Mouse (Mus musculus): Measurements from ENCODE around the gene Zbed6. TPM values are rescaled to one million over a fixed set of nuclear protein-coding genes. Genes with fewer than 3 reads are reported as not detected.
A peak's percentile ranks its signal among the peaks of the same experiment; 100 is the strongest.

The Zbed6 gene
- polyA plus RNA-seq, 1 experiment from 2014 or later = not detected

DNA sequence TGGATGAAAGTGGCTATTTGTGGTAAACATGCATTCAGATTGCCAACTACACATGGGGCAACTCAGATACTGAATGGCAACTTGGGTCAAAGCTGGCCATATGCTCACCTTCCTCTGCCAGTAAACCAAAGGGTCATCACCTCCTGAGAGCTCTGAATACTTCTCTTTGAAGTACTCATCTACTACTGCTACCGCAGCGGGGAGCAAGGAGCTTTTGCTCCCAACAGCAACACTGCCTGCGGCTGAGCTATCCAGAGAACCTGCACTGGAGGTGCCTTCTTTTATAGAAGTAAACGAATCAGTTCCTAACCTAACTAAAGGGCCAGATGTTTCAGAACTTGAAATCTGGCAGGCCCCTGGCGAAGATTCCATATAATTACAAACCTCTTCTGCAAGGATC is 3.9 kb downstream of the Zbed6 start:
- peaks cover 50% of the 10 kb centered on the region for H3K36me3 ChIP-seq
- H3K9me3 ChIP-seq = no peaks in the 10 kb centered on the region
- H3K4me3 ChIP-seq = no peak overlapping the region
- H3K4me1 ChIP-seq = peaks cover 37% of the 10 kb centered on the region
- 62% methylated on average over 5 of the region's 5 CpGs for WGBS
- no peaks in the 10 kb centered on the region for H3K27me3 ChIP-seq (ENCODE audit: insufficient read depth, poor library complexity, severe bottlenecking)
- no peak for DNase-seq (ENCODE audit: low spot score)
- no peak overlapping the region for H3K27ac ChIP-seq

DNA sequence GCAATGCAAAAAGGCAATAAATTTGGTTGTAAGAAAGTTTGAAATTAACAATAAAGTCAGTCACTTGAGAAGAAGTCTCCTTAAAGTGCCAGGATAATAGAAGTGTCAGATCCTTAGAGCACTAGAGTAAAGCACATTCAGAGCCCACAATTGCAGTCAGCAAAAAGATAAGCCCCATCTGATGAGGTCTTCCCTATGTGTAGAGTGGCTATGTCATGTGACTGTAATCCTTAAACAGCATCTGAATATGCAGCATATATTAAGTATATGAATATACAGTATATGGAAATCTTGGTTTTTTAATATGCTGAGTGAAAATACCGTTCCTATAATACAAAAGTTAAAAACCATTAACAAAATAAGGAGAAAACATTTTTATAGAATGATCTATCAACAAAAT is 7.7 kb downstream of the Zbed6 start:
- 97% methylated on average over 1 of the region's 1 CpGs for WGBS
- H3K9me3 ChIP-seq = no peaks in the 10 kb centered on the region
- no peak overlapping the region for H3K4me3 ChIP-seq
- H3K36me3 ChIP-seq = peaks cover 51% of the 10 kb centered on the region
- H3K4me1 ChIP-seq = peaks cover 17% of the 10 kb centered on the region; the same call in 1 of the 2 replicates
- no peak for DNase-seq (ENCODE audit: low spot score)
- no peak overlapping the region for H3K27ac ChIP-seq
- no peaks in the 10 kb centered on the region for H3K27me3 ChIP-seq (ENCODE audit: insufficient read depth, poor library complexity, severe bottlenecking)

- no peak for DNase-seq (ENCODE audit: low spot score)
- Histone ChIP-seq H3K4me1 (no peaks in the 10 kb centered on the region), H3K9me3 (no peaks in the 10 kb centered on the region), H3K27ac (no peak overlapping the region), H3K36me3 (peaks cover 57% of the 10 kb centered on the region), H3K27me3 (ENCODE audit: insufficient read depth, poor library complexity, severe bottlenecking) (no peaks in the 10 kb centered on the region), H3K4me3 (no peak overlapping the region)
- WGBS = 91% methylated on average over 7 of the region's 7 CpGs
Observed at GRCm38 (mm10) chr1:133650288-133651055, 10.2 kb downstream of the Zbed6 start.

- Histone ChIP-seq H3K27ac (no peak overlapping the region), H3K9me3 (no peaks in the 10 kb centered on the region), H3K27me3 (ENCODE audit: insufficient read depth, poor library complexity, severe bottlenecking) (no peaks in the 10 kb centered on the region), H3K36me3 (peaks cover 81% of the 10 kb centered on the region), H3K4me1 (no peaks in the 10 kb centered on the region), H3K4me3 (no peak overlapping the region)
- DNase-seq (ENCODE audit: low spot score) = no peak
- 94% methylated on average over 5 of the region's 5 CpGs for WGBS
Observed at GRCm38 (mm10) chr1:133645652-133646051, 15.0 kb downstream of the Zbed6 start.

DNA sequence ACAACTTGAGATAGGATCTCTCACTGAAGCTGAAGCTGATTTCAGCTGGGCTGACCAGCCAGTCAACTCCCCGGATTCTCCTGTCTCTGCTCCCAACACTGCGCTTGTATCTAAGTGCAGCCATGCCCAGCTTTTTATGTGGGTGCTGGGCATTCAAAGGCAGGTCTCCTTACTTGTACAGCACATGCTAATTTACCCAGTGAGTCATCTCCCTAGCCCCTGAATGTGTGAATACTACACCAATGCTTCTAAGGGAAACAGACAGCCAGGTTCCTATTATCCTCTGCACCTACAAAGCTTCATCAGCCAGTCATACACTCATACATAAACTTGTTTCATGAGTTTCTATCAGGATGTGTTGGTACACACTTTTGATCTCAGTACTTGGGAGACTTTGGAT is 19.5 kb downstream of the Zbed6 start:
- no peaks in the 10 kb centered on the region for H3K4me1 ChIP-seq
- DNase-seq (ENCODE audit: low spot score) = no peak
- WGBS = 90% methylated on average over 2 of the region's 2 CpGs
- H3K27ac ChIP-seq = no peak overlapping the region
- H3K4me3 ChIP-seq = no peak overlapping the region
- H3K9me3 ChIP-seq = no peaks in the 10 kb centered on the region
- no peaks in the 10 kb centered on the region for H3K27me3 ChIP-seq (ENCODE audit: insufficient read depth, poor library complexity, severe bottlenecking)
- H3K36me3 ChIP-seq = peaks cover 100% of the 10 kb centered on the region

- DNase-seq (ENCODE audit: low spot score) = no peak
- no peaks in the 10 kb centered on the region for H3K9me3 ChIP-seq
- H3K36me3 ChIP-seq = peaks cover 97% of the 10 kb centered on the region
- H3K27me3 ChIP-seq (ENCODE audit: insufficient read depth, poor library complexity, severe bottlenecking) = no peaks in the 10 kb centered on the region
- no peaks in the 10 kb centered on the region for H3K4me1 ChIP-seq
- H3K27ac ChIP-seq = no peak overlapping the region
- WGBS = 94% methylated on average over 6 of the region's 6 CpGs
- no peak overlapping the region for H3K4me3 ChIP-seq
Observed at GRCm38 (mm10) chr1:133638517-133638916, 22.2 kb downstream of the Zbed6 start.

DNA sequence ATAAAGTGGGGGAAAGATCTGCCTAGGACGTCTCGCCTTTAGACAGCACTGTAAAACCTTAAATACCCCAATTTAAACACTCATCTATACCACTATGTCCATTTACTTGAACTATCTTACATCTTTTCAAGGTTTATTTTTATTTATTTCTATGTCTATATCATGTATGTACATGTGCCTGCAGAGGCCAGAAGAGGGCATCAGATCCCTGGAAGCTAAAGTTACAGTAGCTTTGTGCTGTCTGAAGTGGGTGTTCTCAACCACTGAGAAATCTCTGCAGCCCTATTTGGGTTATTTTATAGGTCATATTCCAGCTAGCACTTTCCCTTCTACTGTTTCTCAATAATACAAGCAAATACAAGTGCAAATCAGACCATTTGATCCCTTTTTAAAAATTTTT is 28.5 kb downstream of the Zbed6 start:
- no peaks in the 10 kb centered on the region for H3K4me1 ChIP-seq
- no peak for DNase-seq (ENCODE audit: low spot score)
- H3K27ac ChIP-seq = no peak overlapping the region
- no peaks in the 10 kb centered on the region for H3K27me3 ChIP-seq (ENCODE audit: insufficient read depth, poor library complexity, severe bottlenecking)
- H3K9me3 ChIP-seq = no peaks in the 10 kb centered on the region
- peaks cover 92% of the 10 kb centered on the region for H3K36me3 ChIP-seq
- H3K4me3 ChIP-seq = no peak overlapping the region
- WGBS = 96% methylated on average over 2 of the region's 2 CpGs

GRCm38 (mm10) chr1:133625052-133625451 is 35.6 kb downstream of the Zbed6 start:
- H3K9me3 ChIP-seq = no peaks in the 10 kb centered on the region
- peaks cover 94% of the 10 kb centered on the region for H3K36me3 ChIP-seq
- no peak overlapping the region for H3K4me3 ChIP-seq
- H3K27ac ChIP-seq = no peak overlapping the region
- 68% methylated on average over 2 of the region's 2 CpGs for WGBS
- no peaks in the 10 kb centered on the region for H3K4me1 ChIP-seq
- DNase-seq (ENCODE audit: low spot score) = no peak
- no peaks in the 10 kb centered on the region for H3K27me3 ChIP-seq (ENCODE audit: insufficient read depth, poor library complexity, severe bottlenecking)

- Histone ChIP-seq H3K4me1 (no peaks in the 10 kb centered on the region), H3K9me3 (no peaks in the 10 kb centered on the region), H3K27ac (no peak overlapping the region), H3K4me3 (no peak overlapping the region), H3K27me3 (ENCODE audit: insufficient read depth, poor library complexity, severe bottlenecking) (no peaks in the 10 kb centered on the region), H3K36me3 (peaks cover 75% of the 10 kb centered on the region)
- no peak for DNase-seq (ENCODE audit: low spot score)
- 84% methylated on average over 8 of the region's 8 CpGs for WGBS
Observed at GRCm38 (mm10) chr1:133618311-133618710, 42.4 kb downstream of the Zbed6 start.

- H3K4me3 ChIP-seq = no peak overlapping the region
- H3K27me3 ChIP-seq (ENCODE audit: insufficient read depth, poor library complexity, severe bottlenecking) = no peaks in the 10 kb centered on the region
- DNase-seq (ENCODE audit: low spot score) = no peak
- WGBS = 28% methylated on average over 2 of the region's 2 CpGs
- no peaks in the 10 kb centered on the region for H3K9me3 ChIP-seq
- H3K36me3 ChIP-seq = peaks cover 71% of the 10 kb centered on the region
- H3K4me1 ChIP-seq = no peaks in the 10 kb centered on the region
- no peak overlapping the region for H3K27ac ChIP-seq
Observed at GRCm38 (mm10) chr1:133617908-133618307, 42.8 kb downstream of the Zbed6 start.

DNA sequence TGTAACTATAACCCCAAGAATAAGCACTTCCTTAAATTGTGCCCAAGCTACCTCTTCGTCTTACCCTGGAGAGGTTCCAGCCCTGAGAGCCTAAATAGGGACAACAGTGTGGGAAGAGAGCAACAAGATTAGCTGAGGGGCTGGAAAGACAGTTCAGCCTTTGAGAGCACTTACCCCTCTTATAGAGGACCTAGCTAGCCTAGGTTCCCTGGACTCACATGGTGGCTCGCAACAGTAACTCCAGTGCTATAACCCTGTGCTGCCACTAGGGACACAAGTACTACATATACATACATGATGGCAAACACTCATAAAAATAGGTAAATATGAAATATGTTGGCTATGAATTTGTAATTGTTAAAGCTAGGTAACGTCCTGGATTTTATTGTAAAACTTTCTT is 46.9 kb downstream of the Zbed6 start:
- Histone ChIP-seq H3K4me3 (no peak overlapping the region), H3K27me3 (ENCODE audit: insufficient read depth, poor library complexity, severe bottlenecking) (no peaks in the 10 kb centered on the region), H3K36me3 (peaks cover 34% of the 10 kb centered on the region), H3K27ac (no peak overlapping the region), H3K4me1 (no peaks in the 10 kb centered on the region), H3K9me3 (no peaks in the 10 kb centered on the region)
- WGBS = 78% methylated on average over 3 of the region's 3 CpGs
- DNase-seq (ENCODE audit: low spot score) = no peak

- Histone ChIP-seq H3K27me3 (ENCODE audit: insufficient read depth, poor library complexity, severe bottlenecking) (no peaks in the 10 kb centered on the region), H3K9me3 (no peaks in the 10 kb centered on the region), H3K27ac (no peak overlapping the region), H3K4me3 (no peak overlapping the region), H3K4me1 (no peaks in the 10 kb centered on the region), H3K36me3 (peaks cover 39% of the 10 kb centered on the region)
- 78% methylated on average over 1 of the region's 1 CpGs for WGBS
- no peak for DNase-seq (ENCODE audit: low spot score)
Observed at GRCm38 (mm10) chr1:133611436-133611835, 49.2 kb downstream of the Zbed6 start.

DNA sequence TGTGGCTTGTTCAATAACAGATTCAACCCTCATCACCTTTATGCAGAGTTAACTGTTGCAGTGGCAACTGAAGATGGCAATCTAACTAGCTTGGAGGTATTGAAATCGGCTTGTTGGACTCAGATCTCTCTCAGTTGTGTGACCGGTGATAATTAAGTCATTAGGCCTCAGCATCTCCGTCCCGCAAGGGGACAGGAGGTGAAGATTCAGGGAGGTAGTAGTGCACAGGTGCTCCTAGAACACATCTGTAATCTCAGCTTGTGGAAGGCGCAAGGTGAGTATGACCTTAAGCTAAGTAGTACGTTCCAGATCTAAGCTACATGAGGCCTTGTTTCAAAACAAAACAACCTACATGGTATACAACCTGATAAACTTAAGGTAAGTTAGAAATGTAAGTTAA is 50.1 kb downstream of the Zbed6 start:
- no peaks in the 10 kb centered on the region for H3K27me3 ChIP-seq (ENCODE audit: insufficient read depth, poor library complexity, severe bottlenecking)
- peaks cover 44% of the 10 kb centered on the region for H3K36me3 ChIP-seq
- H3K27ac ChIP-seq = peak overlapping the region; percentile 95; the same call in 1 of the 2 replicates
- WGBS = 54% methylated on average over 6 of the region's 6 CpGs
- H3K9me3 ChIP-seq = no peaks in the 10 kb centered on the region
- peak overlapping the region; percentile 90 for H3K4me3 ChIP-seq
- no peaks in the 10 kb centered on the region for H3K4me1 ChIP-seq
- DNase-seq (ENCODE audit: low spot score) = no peak
